In the genomic region with DNA sequence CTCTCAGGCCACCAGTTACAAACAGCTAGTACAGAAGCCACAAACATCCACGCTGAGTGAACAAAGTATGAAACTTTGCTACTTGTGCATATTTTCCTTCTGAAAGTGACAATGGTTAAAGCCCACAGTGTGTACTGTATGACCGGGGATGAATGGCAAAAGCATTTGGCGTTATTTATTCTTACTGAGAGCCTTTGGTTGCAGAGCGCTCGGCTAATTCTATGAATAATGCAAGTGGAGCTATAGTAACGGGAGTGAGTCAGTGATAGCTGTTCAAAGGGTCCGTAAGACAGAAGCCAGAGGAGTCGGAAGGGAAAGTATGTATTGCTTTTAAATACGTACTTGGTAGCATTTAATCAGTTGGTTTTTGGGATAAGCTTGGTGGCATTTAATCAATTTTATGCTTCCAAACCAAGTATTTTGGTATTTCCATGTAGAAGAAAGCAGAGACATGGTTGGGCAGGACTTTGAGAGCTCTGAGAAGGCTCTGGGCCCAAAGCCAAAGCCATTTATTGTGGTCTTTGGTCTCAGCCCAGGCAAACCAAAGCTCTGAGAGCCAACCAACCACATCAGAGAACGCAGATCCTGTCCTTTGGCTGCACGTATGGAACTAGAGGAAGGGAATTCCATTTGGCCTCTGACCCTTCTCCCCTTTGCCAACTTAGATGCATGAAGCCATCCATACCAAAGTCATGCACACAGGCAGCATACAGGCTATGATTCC, we compare ENCODE assay signal across 19 mouse cellular contexts. TPM values are rescaled to one million over a fixed set of nuclear protein-coding genes. Genes with fewer than 3 reads are reported as not detected.
DNase-seq lines count a peak whose midpoint lies in the region; ATAC-seq lines count a peak whose summit lies in the region.
"Had no signal": no experiment of that assay in that cellular context is flagged by ENCODE, and none has a peak within 500 bp of the region (broad histone marks: within the 10 kb centered on the region; RNA-seq: fewer than 3 reads in every experiment).

No protein-coding gene starts in this region.

- DNase-seq in left cerebral cortex, postnatal 4 days = peak; percentile 20
- DNase-seq in left cerebral cortex, adult 9 months (ENCODE audit: low spot score in 2 of 2) = no peak
- DNase-seq in 3T3-L1 (ENCODE audit: low read depth, low spot score) (peak; percentile 49), NIH3T3 (ENCODE audit: low read depth) (peak; percentile 25)
- no peak for DNase-seq in yolk sac, embryonic 10.5 days (ENCODE audit: low spot score)
- DNase-seq: adrenal gland, postnatal 10 days; cerebellum, adult 8-10 months; gastrocnemius, postnatal 36 days; heart, postnatal 36 days; right cerebral cortex, postnatal 14 days had no signal

- no peak overlapping the region for H3K9ac ChIP-seq in hindbrain, embryonic 15.5 days
- H3K9ac ChIP-seq in hindbrain, embryonic 12.5 days = no peak overlapping the region
- H3K9ac ChIP-seq: liver, embryonic 12.5 days had no signal

- no peak for ATAC-seq in hindbrain, embryonic 15.5 days (ENCODE audit: low FRiP score, low read depth)
- ATAC-seq in hindbrain, embryonic 12.5 days (ENCODE audit: low FRiP score) = no peak
- ATAC-seq: CD4-positive, CD25-positive, alpha-beta regulatory T cell, adult 4 months; intestine, postnatal 0 days; liver, embryonic 12.5 days had no signal

- peaks cover 32% of the 10 kb centered on the region for H3K36me3 ChIP-seq in hindbrain, embryonic 15.5 days
- peaks cover 42% of the 10 kb centered on the region for H3K36me3 ChIP-seq in hindbrain, embryonic 12.5 days

- H3K4me3 ChIP-seq in hindbrain, embryonic 15.5 days = no peak overlapping the region
- no peak overlapping the region for H3K4me3 ChIP-seq in hindbrain, embryonic 12.5 days
- H3K4me3 ChIP-seq: liver, embryonic 12.5 days had no signal

- H3K27ac ChIP-seq in hindbrain, embryonic 15.5 days (replicated peaks) = 0 out of 2 replicates have a peak overlapping the region, but pooled peaks have one; percentile 40
- H3K27ac ChIP-seq in hindbrain, embryonic 12.5 days = no peak overlapping the region
- H3K27ac ChIP-seq: liver, embryonic 12.5 days had no signal

- intact Hi-C loops in left cerebral cortex, postnatal 4 days (cut with DNase I) = no loop called here

- no peaks in the 10 kb centered on the region for H3K4me1 ChIP-seq in hindbrain, embryonic 15.5 days (replicated peaks)
- no peaks in the 10 kb centered on the region for H3K4me1 ChIP-seq in hindbrain, embryonic 12.5 days
- H3K4me1 ChIP-seq: liver, embryonic 12.5 days had no signal

- no peak overlapping the region for H3K4me2 ChIP-seq in hindbrain, embryonic 15.5 days
- no peak overlapping the region for H3K4me2 ChIP-seq in hindbrain, embryonic 12.5 days (replicated peaks)
- H3K4me2 ChIP-seq: heart, embryonic 11.5 days; liver, embryonic 12.5 days had no signal

- no peaks in the 10 kb centered on the region for H3K27me3 ChIP-seq in hindbrain, embryonic 15.5 days
- H3K27me3 ChIP-seq in hindbrain, embryonic 12.5 days = no peaks in the 10 kb centered on the region
- H3K27me3 ChIP-seq: liver, embryonic 12.5 days had no signal

- WGBS in hindbrain, embryonic 15.5 days = 79% methylated on average over 11 of the region's 11 CpGs
- 90% methylated on average over 11 of the region's 11 CpGs for WGBS in hindbrain, embryonic 12.5 days

- H3K9me3 ChIP-seq in hindbrain, embryonic 15.5 days = no peaks in the 10 kb centered on the region
- H3K9me3 ChIP-seq in hindbrain, embryonic 12.5 days (replicated peaks) = no peaks in the 10 kb centered on the region
- H3K9me3 ChIP-seq: liver, embryonic 12.5 days had no signal

RNA-seq across cellular contexts. Expression of a gene that starts 26.3 kb away (rescaled TPM):
- polyA plus RNA-seq in hindbrain, embryonic 15.5 days (2015; fragmentation: Nextera tagmentation; extraction: Ambion mirVana) = 16.3 and 16.5 TPM in 2 replicates
- polyA plus RNA-seq in hindbrain, embryonic 12.5 days (2016; fragmentation: Nextera tagmentation; extraction: Ambion mirVana) = 4.5 and 4.9 TPM in 2 replicates
- 10 to 100 TPM; 18.9 to 20.8 TPM for total RNA-seq in left cerebral cortex, postnatal 4 days (2021)

RNA-seq across cellular contexts. Expression of a gene that starts 48.2 kb away (rescaled TPM):
- 14.3 and 16.8 TPM in 2 replicates for polyA plus RNA-seq in hindbrain, embryonic 15.5 days (2015; fragmentation: Nextera tagmentation; extraction: Ambion mirVana)
- 19.9 and 21.9 TPM in 2 replicates for polyA plus RNA-seq in hindbrain, embryonic 12.5 days (2016; fragmentation: Nextera tagmentation; extraction: Ambion mirVana)
- total RNA-seq in left cerebral cortex, postnatal 4 days (2021) = 10 to 100 TPM; 16.0 to 18.1 TPM

RNA-seq across cellular contexts. Expression of a gene that starts 52.7 kb away (rescaled TPM):
- polyA plus RNA-seq in hindbrain, embryonic 15.5 days (2015; fragmentation: Nextera tagmentation; extraction: Ambion mirVana) = not detected in 2 replicates
- not detected in 2 replicates for polyA plus RNA-seq in hindbrain, embryonic 12.5 days (2016; fragmentation: Nextera tagmentation; extraction: Ambion mirVana)
- not detected for total RNA-seq in left cerebral cortex, postnatal 4 days (2021)
- total RNA-seq: adrenal gland, postnatal 10 days; gastrocnemius, postnatal 36 days; heart, postnatal 36 days; layer of hippocampus, postnatal 14 days; MEL had no signal
- polyA plus RNA-seq: CD4-positive, CD25-positive, alpha-beta regulatory T cell, adult 4 months; heart, embryonic 11.5 days; intestine, postnatal 0 days; liver, embryonic 12.5 days; lung, embryonic 16.5 days had no signal

Comparison
In these comparisons a context has a peak if more than half of its experiments do, and no peak if none do; other contexts are left out.
1. DNase-seq: peak in left cerebral cortex, postnatal 4 days (single experiment), 3T3-L1 (single experiment) and NIH3T3 (single experiment); none in left cerebral cortex, adult 9 months (0 of 2) and yolk sac, embryonic 10.5 days (single experiment).